Mouse (Mus musculus) WW6 (cell line): Measurements from ENCODE around the gene Edem2.
"Not testable (repeated sequence)": the region's sequence is repeated elsewhere in the genome, so short reads cannot be mapped to it uniquely, and the experiment has no call there.

ENCODE experiments used
- DNase-seq: peaks from one replicate; pipeline ENCODE4 v3.0.0-alpha.2; 2013; ENCODE audit warnings: low read depth, low spot score

The Edem2 gene

GRCm38 (mm10) chr2:155736936-155737335 lies 7.7 kb upstream of the Edem2 start:
- no peak for DNase-seq

- not testable (repeated sequence) for DNase-seq
Observed at GRCm38 (mm10) chr2:155735766-155736165, 6.5 kb upstream of the Edem2 start, which contains the start of gene Gm17581. TSS of gene Gm17581 (minus strand) at chr2:155735866.

- DNase-seq, result no peak
Observed at GRCm38 (mm10) chr2:155735080-155735479, 5.8 kb upstream of the Edem2 start.

- DNase-seq, result no peak
Observed at GRCm38 (mm10) chr2:155728742-155729141, 533 bp downstream of the Edem2 start.

GRCm38 (mm10) chr2:155727764-155728395 lies 1.4 kb downstream of the Edem2 start:
- DNase-seq, result no peak

GRCm38 (mm10) chr2:155726302-155726701 lies 3.0 kb downstream of the Edem2 start:
- DNase-seq, result no peak

GRCm38 (mm10) chr2:155724526-155724925 lies 4.7 kb downstream of the Edem2 start:
- DNase-seq, result no peak

- no peak for DNase-seq
Observed at GRCm38 (mm10) chr2:155724036-155724435, 5.2 kb downstream of the Edem2 start.

- DNase-seq, result no peak
Observed at GRCm38 (mm10) chr2:155720585-155720984, 8.7 kb downstream of the Edem2 start.

- DNase-seq, result no peak
Observed at GRCm38 (mm10) chr2:155717082-155717990, 11.9 kb downstream of the Edem2 start.

- DNase-seq, result no peak
Observed at GRCm38 (mm10) chr2:155710557-155710956, 18.7 kb downstream of the Edem2 start.

GRCm38 (mm10) chr2:155707251-155707650 lies 22.0 kb downstream of the Edem2 start:
- DNase-seq, result no peak

GRCm38 (mm10) chr2:155703630-155704029 lies 25.6 kb downstream of the Edem2 start:
- DNase-seq, result no peak

- DNase-seq, result no peak
Observed at GRCm38 (mm10) chr2:155701399-155701919, 27.8 kb downstream of the Edem2 start.

- DNase-seq, result not testable (repeated sequence)
Observed at GRCm38 (mm10) chr2:155698443-155698842, 30.8 kb downstream of the Edem2 start.

- no peak for DNase-seq
Observed at GRCm38 (mm10) chr2:155696851-155697250, 32.4 kb downstream of the Edem2 start.

- peak; percentile 63 for DNase-seq
Observed at GRCm38 (mm10) chr2:155696091-155696558, 33.1 kb downstream of the Edem2 start.

- DNase-seq, result no peak
Observed at GRCm38 (mm10) chr2:155695316-155695715, 34.0 kb downstream of the Edem2 start.

GRCm38 (mm10) chr2:155694564-155694963 lies 34.7 kb downstream of the Edem2 start:
- no peak for DNase-seq

- no peak for DNase-seq
Observed at GRCm38 (mm10) chr2:155693136-155693535, 36.1 kb downstream of the Edem2 start.

GRCm38 (mm10) chr2:155691723-155692493 lies 37.4 kb downstream of the Edem2 start, which contains the start of gene Trpc4ap:
TSS of gene Trpc4ap (minus strand) at chr2:155692384.
- DNase-seq, result peak; percentile 88
